In genomic region chr11:35736817-35737216, GRCm38 (mm10) we compare ENCODE assay signal across 23 mouse cellular contexts. TPM values are rescaled to one million over a fixed set of nuclear protein-coding genes. Genes with fewer than 3 reads are reported as not detected.
DNase-seq lines count a peak whose midpoint lies in the region; ATAC-seq and TF ChIP-seq lines count a peak whose summit lies in the region.
"Had no signal": no experiment of that assay in that cellular context is flagged by ENCODE, and none has a peak within 500 bp of the region (broad histone marks: within the 10 kb centered on the region; RNA-seq: fewer than 3 reads in every experiment).

No protein-coding gene starts in this region.

- H3K36me3 ChIP-seq in kidney, postnatal 0 days (ENCODE audit: insufficient read depth, low read length), result no peaks in the 10 kb centered on the region
- no peaks in the 10 kb centered on the region for H3K36me3 ChIP-seq in midbrain, postnatal 0 days (ENCODE audit: insufficient read depth, low read length)
- H3K36me3 ChIP-seq in midbrain, embryonic 14.5 days (ENCODE audit: control insufficient read depth, insufficient read depth, low read length), result no peaks in the 10 kb centered on the region
- H3K36me3 ChIP-seq: embryonic facial prominence, embryonic 15.5 days; forebrain, embryonic 10.5 days; heart, embryonic 10.5 days; limb, embryonic 15.5 days; midbrain, embryonic 10.5 days; neural tube, embryonic 13.5 days had no signal

- WGBS in kidney, postnatal 0 days, result 71% methylated on average over 2 of the region's 2 CpGs
- WGBS in midbrain, postnatal 0 days, result 61% methylated on average over 2 of the region's 2 CpGs
- WGBS in midbrain, embryonic 14.5 days, result 73% methylated on average over 2 of the region's 2 CpGs

- peak; percentile 36; the same call in 1 of the 2 replicates for TF ChIP-seq CTCF in kidney, postnatal 0 days (IDR thresholded peaks at IDR 0.05; ENCODE audit: low read depth)
- TF ChIP-seq CTCF in midbrain, postnatal 0 days (IDR thresholded peaks at IDR 0.05), result peak; percentile 29
- TF ChIP-seq CTCF in Patski (IDR thresholded peaks at IDR 0.05), result peak; percentile 41

- no peaks in the 10 kb centered on the region for H3K4me1 ChIP-seq in kidney, postnatal 0 days (replicated peaks; ENCODE audit: insufficient read depth, low read length)
- no peaks in the 10 kb centered on the region for H3K4me1 ChIP-seq in midbrain, postnatal 0 days (ENCODE audit: insufficient read depth, low read length)
- no peaks in the 10 kb centered on the region for H3K4me1 ChIP-seq in midbrain, embryonic 14.5 days (ENCODE audit: control insufficient read depth, insufficient read depth, low read length)
- H3K4me1 ChIP-seq: forebrain, embryonic 10.5 days; heart, embryonic 10.5 days; limb, embryonic 15.5 days; midbrain, embryonic 10.5 days; neural tube, embryonic 13.5 days had no signal

- no peaks in the 10 kb centered on the region for H3K9me3 ChIP-seq in kidney, postnatal 0 days (replicated peaks; ENCODE audit: low read length)
- H3K9me3 ChIP-seq in midbrain, postnatal 0 days (ENCODE audit: low read length), result no peaks in the 10 kb centered on the region
- no peaks in the 10 kb centered on the region for H3K9me3 ChIP-seq in midbrain, embryonic 14.5 days (ENCODE audit: control insufficient read depth, low read length)
- H3K9me3 ChIP-seq: embryonic facial prominence, embryonic 15.5 days; forebrain, embryonic 10.5 days; heart, embryonic 10.5 days; limb, embryonic 15.5 days; midbrain, embryonic 10.5 days; neural tube, embryonic 13.5 days had no signal

- in situ Hi-C loops in Patski (cut with MboI; ENCODE audit: low pct_unique_long_range_greater_than_20kb), result no loop called here

- H3K27ac ChIP-seq in kidney, postnatal 0 days, result no peak overlapping the region
- no peak overlapping the region for H3K27ac ChIP-seq in midbrain, postnatal 0 days (ENCODE audit: low read depth, low read length)
- H3K27ac ChIP-seq in midbrain, embryonic 14.5 days (replicated peaks; ENCODE audit: low read depth, low read length), result no peak overlapping the region
- H3K27ac ChIP-seq: embryonic facial prominence, embryonic 15.5 days; forebrain, embryonic 10.5 days; heart, embryonic 10.5 days; hindbrain, embryonic 14.5 days; limb, embryonic 15.5 days; midbrain, embryonic 10.5 days; neural tube, embryonic 13.5 days had no signal

- CTCF ChIA-PET in Patski (lab: Charles Lee), result no interaction called here

- POLR2A ChIA-PET in Patski (lab: Charles Lee), result no interaction called here

- ATAC-seq in kidney, postnatal 0 days (replicated peaks; ENCODE audit: low FRiP score, low read depth), result no peak
- ATAC-seq in midbrain, postnatal 0 days (ENCODE audit: low FRiP score), result no peak
- no peak for ATAC-seq in midbrain, embryonic 14.5 days (ENCODE audit: low FRiP score, low TSS enrichment)
- ATAC-seq in Patski, result no peak

- H3K4me2 ChIP-seq in kidney, postnatal 0 days (ENCODE audit: low read length), result no peak overlapping the region
- H3K4me2 ChIP-seq in midbrain, postnatal 0 days (ENCODE audit: low read depth, low read length, poor library complexity, severe bottlenecking), result no peak overlapping the region
- no peak overlapping the region for H3K4me2 ChIP-seq in midbrain, embryonic 14.5 days (ENCODE audit: low read length)
- H3K4me2 ChIP-seq: embryonic facial prominence, embryonic 15.5 days; hindbrain, embryonic 14.5 days; limb, embryonic 15.5 days; neural tube, embryonic 13.5 days had no signal

- no peaks in the 10 kb centered on the region for H3K27me3 ChIP-seq in kidney, postnatal 0 days (ENCODE audit: insufficient read depth, low read length)
- no peaks in the 10 kb centered on the region for H3K27me3 ChIP-seq in midbrain, postnatal 0 days (ENCODE audit: insufficient read depth, low read length)
- no peaks in the 10 kb centered on the region for H3K27me3 ChIP-seq in midbrain, embryonic 14.5 days (ENCODE audit: control insufficient read depth, insufficient read depth, low read length)
- peaks cover 16% of the 10 kb centered on the region for H3K27me3 ChIP-seq in Patski
- H3K27me3 ChIP-seq: embryonic facial prominence, embryonic 15.5 days; limb, embryonic 15.5 days; neural tube, embryonic 13.5 days had no signal

- no peak overlapping the region for H3K9ac ChIP-seq in kidney, postnatal 0 days (ENCODE audit: low read depth, low read length)
- H3K9ac ChIP-seq in midbrain, postnatal 0 days (replicated peaks; ENCODE audit: low read length, poor library complexity, severe bottlenecking), result no peak overlapping the region
- no peak overlapping the region for H3K9ac ChIP-seq in midbrain, embryonic 14.5 days (replicated peaks; ENCODE audit: low read length)
- H3K9ac ChIP-seq: embryonic facial prominence, embryonic 15.5 days; hindbrain, embryonic 14.5 days; limb, embryonic 15.5 days; neural tube, embryonic 13.5 days had no signal

- no peak overlapping the region for H3K4me3 ChIP-seq in kidney, postnatal 0 days (replicated peaks; ENCODE audit: low read depth, low read length)
- no peak overlapping the region for H3K4me3 ChIP-seq in midbrain, postnatal 0 days (ENCODE audit: low read depth, low read length)
- H3K4me3 ChIP-seq in midbrain, embryonic 14.5 days (replicated peaks; ENCODE audit: low read depth, low read length), result no peak overlapping the region
- H3K4me3 ChIP-seq: embryonic facial prominence, embryonic 15.5 days; forebrain, embryonic 10.5 days; heart, embryonic 10.5 days; limb, embryonic 15.5 days; midbrain, embryonic 10.5 days; neural tube, embryonic 13.5 days had no signal

- DNase-seq in kidney, postnatal 0 days (ENCODE audit: low spot score), result no peak
- DNase-seq in kidney, postnatal 10 days, result no peak
- no peak for DNase-seq in midbrain, postnatal 0 days (ENCODE audit: low spot score)
- DNase-seq in midbrain, embryonic 14.5 days, result no peak
- DNase-seq in Patski (ENCODE audit: low read depth, low spot score), result no peak
- no peak for DNase-seq in urinary bladder, adult 2 months (ENCODE audit: low spot score)
- no peak for DNase-seq in spleen, adult 12 weeks (ENCODE audit: low spot score)
- DNase-seq: cerebellum, adult 9-11 months; embryo, embryonic 11 days; gastrocnemius, postnatal 25 days; heart, postnatal 10 days; kidney, adult 8-10 months; kidney, postnatal 4 days; lung, postnatal 4 days; right cerebral cortex, postnatal 14 days; thymus, adult 18-20 months had no signal

RNA-seq across cellular contexts. Expression of gene Pank3, which starts 32.5 kb away (rescaled TPM):
- 12.8 and 13.3 TPM in 2 replicates for polyA plus RNA-seq in kidney, postnatal 0 days (2015; fragmentation: Nextera tagmentation; extraction: Ambion mirVana)
- total RNA-seq in midbrain, postnatal 0 days (2014; rRNA removed), result 78.5 and 94.7 TPM in 2 replicates
- 11.3 and 11.7 TPM in 2 replicates for polyA plus RNA-seq in midbrain, postnatal 0 days (2015; fragmentation: Nextera tagmentation; extraction: Ambion mirVana)
- 29.0 and 36.8 TPM in 2 replicates for polyA plus RNA-seq in midbrain, embryonic 14.5 days (2014; fragmentation: Nextera tagmentation; extraction: Ambion mirVana)
- polyA plus RNA-seq in Patski (2021), result 30.1 TPM
- 16.7 and 17.9 TPM in 2 replicates for polyA plus RNA-seq in urinary bladder, adult 2 months (2012; rRNA removed)
